Comparison of ENCODE assay signal across 18 mouse cellular contexts in genomic region chr11:119948803-119949202, GRCm38 (mm10). TPM values are rescaled to one million over a fixed set of nuclear protein-coding genes. Genes with fewer than 3 reads are reported as not detected.
A peak's percentile ranks its signal among the peaks of the same experiment; 100 is the strongest.
DNase-seq lines count a peak whose midpoint lies in the region; ATAC-seq and TF ChIP-seq lines count a peak whose summit lies in the region.
"Had no signal": no experiment of that assay in that cellular context is flagged by ENCODE, and none has a peak within 500 bp of the region (broad histone marks: within the 10 kb centered on the region; RNA-seq: fewer than 3 reads in every experiment).

No protein-coding gene starts in this region.

- TF ChIP-seq CTCF in layer of hippocampus, adult 2 months (conservative IDR thresholded peaks at IDR 0.05) = no peak

- 100% methylated on average over 2 of the region's 2 CpGs for WGBS in kidney, embryonic 16.5 days

- no peaks in the 10 kb centered on the region for H3K9me3 ChIP-seq in kidney, embryonic 16.5 days (ENCODE audit: low read length)
- H3K9me3 ChIP-seq: embryonic facial prominence, embryonic 13.5 days; forebrain, embryonic 12.5 days; midbrain, embryonic 10.5 days had no signal

- no peaks in the 10 kb centered on the region for H3K36me3 ChIP-seq in kidney, embryonic 16.5 days (ENCODE audit: insufficient read depth, low read length)
- H3K36me3 ChIP-seq: embryonic facial prominence, embryonic 13.5 days; forebrain, embryonic 12.5 days; midbrain, embryonic 10.5 days had no signal

- peak; percentile 48 for DNase-seq in adrenal gland, postnatal 14 days
- no peak for DNase-seq in adrenal gland, postnatal 25 days
- no peak for DNase-seq in layer of hippocampus, adult 2 months (ENCODE audit: low spot score in 2 of 2)
- no peak for DNase-seq in layer of hippocampus, postnatal 14 days (ENCODE audit: low spot score in 2 of 2)
- peak; percentile 57 to 63 for DNase-seq in cerebellum, postnatal 10 days
- peak; percentile 48 to 50 for DNase-seq in heart, postnatal 10 days
- DNase-seq in urinary bladder, adult 18-20 months (ENCODE audit: low spot score in 2 of 2) = no peak
- DNase-seq: adrenal gland, adult 2 months; gastrocnemius, postnatal 10 days; layer of hippocampus, adult 9-11 months; lung, embryonic 14.5 days; spleen, adult 18-20 months had no signal

- no peak for ATAC-seq in kidney, embryonic 16.5 days (ENCODE audit: low FRiP score, low TSS enrichment)
- ATAC-seq: hindbrain, embryonic 16.5 days had no signal

- no peaks in the 10 kb centered on the region for H3K27me3 ChIP-seq in kidney, embryonic 16.5 days (ENCODE audit: insufficient read depth, low read length)
- H3K27me3 ChIP-seq: embryonic facial prominence, embryonic 13.5 days had no signal

- intact Hi-C loops in heart, postnatal 10 days (cut with DNase I) = loop anchor here (5.0 kb wide), 1 partner anchor 38 kb away; no protein-coding TSS in a partner anchor

- H3K27ac ChIP-seq in layer of hippocampus, adult 2 months = peak overlapping the region; percentile 39; the same call in 1 of the 2 replicates
- no peak overlapping the region for H3K27ac ChIP-seq in kidney, embryonic 16.5 days (ENCODE audit: low read length)
- H3K27ac ChIP-seq: embryonic facial prominence, embryonic 13.5 days; forebrain, embryonic 12.5 days; kidney, postnatal 0 days; midbrain, embryonic 10.5 days had no signal

- no peak overlapping the region for H3K9ac ChIP-seq in kidney, embryonic 16.5 days (replicated peaks; ENCODE audit: low read length)
- H3K9ac ChIP-seq: embryonic facial prominence, embryonic 13.5 days; forebrain, embryonic 12.5 days; lung, embryonic 14.5 days had no signal

- no peak overlapping the region for H3K4me3 ChIP-seq in layer of hippocampus, adult 2 months
- no peak overlapping the region for H3K4me3 ChIP-seq in kidney, embryonic 16.5 days (ENCODE audit: low read length)
- H3K4me3 ChIP-seq: embryonic facial prominence, embryonic 13.5 days; forebrain, embryonic 12.5 days; midbrain, embryonic 10.5 days had no signal

- H3K4me2 ChIP-seq in kidney, embryonic 16.5 days (replicated peaks; ENCODE audit: low read depth, low read length) = no peak overlapping the region
- H3K4me2 ChIP-seq: embryonic facial prominence, embryonic 13.5 days; forebrain, embryonic 12.5 days; lung, embryonic 14.5 days had no signal

- peaks cover 49% of the 10 kb centered on the region for H3K4me1 ChIP-seq in kidney, embryonic 16.5 days (ENCODE audit: insufficient read depth, low read length)

RNA-seq across cellular contexts. Expression of gene Baiap2, which starts 6.2 kb away (rescaled TPM):
- 20.8 TPM in 2 replicates for total RNA-seq in adrenal gland, postnatal 14 days (2021)
- 12.0 and 17.0 TPM in 2 replicates for total RNA-seq in adrenal gland, postnatal 25 days (2021)
- total RNA-seq in layer of hippocampus, adult 2 months (2021) = 100 to 1,000 TPM; 244 to 257 TPM
- total RNA-seq in layer of hippocampus, postnatal 14 days (2021) = 100 to 1,000 TPM; 148 TPM
- 10 to 100 TPM in 1 of 2 experiments, 1 to 10 TPM in 1; 6.9 to 12.7 TPM for total RNA-seq in heart, postnatal 10 days (2021)
- 22.8 and 25.3 TPM in 2 replicates for polyA plus RNA-seq in kidney, embryonic 16.5 days (2015; fragmentation: Nextera tagmentation; extraction: Ambion mirVana)

RNA-seq across cellular contexts. Expression of gene Chmp6, which starts 35.6 kb away (rescaled TPM):
- total RNA-seq in adrenal gland, postnatal 14 days (2021) = 31.0 and 37.3 TPM in 2 replicates
- total RNA-seq in adrenal gland, postnatal 25 days (2021) = 33.9 and 43.4 TPM in 2 replicates
- total RNA-seq in layer of hippocampus, adult 2 months (2021) = 10 to 100 TPM; 34.7 to 45.9 TPM
- total RNA-seq in layer of hippocampus, postnatal 14 days (2021) = 10 to 100 TPM; 37.1 to 39.1 TPM
- total RNA-seq in heart, postnatal 10 days (2021) = 10 to 100 TPM; 36.2 to 36.3 TPM
- 110 and 114 TPM in 2 replicates for polyA plus RNA-seq in kidney, embryonic 16.5 days (2015; fragmentation: Nextera tagmentation; extraction: Ambion mirVana)

Comparison
In these comparisons a context has a peak if more than half of its experiments do, and no peak if none do; other contexts are left out.
1. DNase-seq: peak in adrenal gland, postnatal 14 days (single experiment), cerebellum, postnatal 10 days (2 of 2) and heart, postnatal 10 days (2 of 2); none in adrenal gland, postnatal 25 days (single experiment), layer of hippocampus, adult 2 months (0 of 2), layer of hippocampus, postnatal 14 days (0 of 2) and urinary bladder, adult 18-20 months (0 of 2).